Mouse (Mus musculus): ENCODE results near the gene Mical3.

DNA sequence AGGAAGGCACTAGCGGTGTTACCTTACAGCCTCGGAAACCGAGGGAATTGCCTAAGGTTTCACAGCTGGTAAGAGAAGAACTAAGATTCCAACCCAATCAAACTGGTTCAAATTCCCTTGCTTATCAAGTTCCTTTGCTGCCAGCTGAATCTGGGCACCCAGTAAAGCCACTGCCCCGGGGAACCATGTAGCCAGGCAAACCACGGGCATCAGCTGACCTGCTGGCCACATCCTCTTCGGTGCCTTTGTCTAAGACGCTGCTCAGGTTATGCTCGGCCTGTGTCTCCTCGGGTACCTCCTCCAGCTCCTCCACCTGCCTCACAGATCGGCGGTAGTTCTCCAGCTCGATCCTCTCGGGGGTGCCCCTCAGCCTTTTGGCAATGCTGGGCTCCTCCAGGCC lies 148.5 kb downstream of the Mical3 start:
- TF ChIP-seq CTCF (IDR thresholded peaks at IDR 0.05; ENCODE audit: low read depth, low read length): no peak
- TF ChIP-seq POLR2A (IDR thresholded peaks at IDR 0.05; ENCODE audit: extremely low read depth, insufficient read depth, low read length): no peak

All from liver, adult 2 months (tissue).